Mouse (Mus musculus): Measurements from ENCODE around the gene Rtn4rl2.
"Not testable (repeated sequence)": the region's sequence is repeated elsewhere in the genome, so short reads cannot be mapped to it uniquely, and the experiment has no call there.

Gene Rtn4rl2

GRCm38 (mm10) chr2:84886234-84886731 lies at the start of gene Rtn4rl2:
Gene Rtn4rl2 (minus strand): TSS chr2:84886710.
- DNase-seq = no peak

GRCm38 (mm10) chr2:84935065-84935464 lies 48.6 kb upstream of the Rtn4rl2 start:
- no peak for DNase-seq

GRCm38 (mm10) chr2:84934649-84935007 lies 48.1 kb upstream of the Rtn4rl2 start:
- DNase-seq = no peak

GRCm38 (mm10) chr2:84933992-84934648 lies 47.6 kb upstream of the Rtn4rl2 start:
- no peak for DNase-seq

- no peak for DNase-seq
These were observed 43.7 kb upstream of the Rtn4rl2 start for GRCm38 (mm10) chr2:84930186-84930585.

GRCm38 (mm10) chr2:84919601-84920108 lies 33.1 kb upstream of the Rtn4rl2 start:
- DNase-seq = no peak

- DNase-seq = no peak
These were observed 31.7 kb upstream of the Rtn4rl2 start for GRCm38 (mm10) chr2:84918188-84918587.

- DNase-seq = no peak
These were observed 30.2 kb upstream of the Rtn4rl2 start for GRCm38 (mm10) chr2:84916548-84917320.

GRCm38 (mm10) chr2:84915330-84915729 lies 28.8 kb upstream of the Rtn4rl2 start:
- DNase-seq = no peak

GRCm38 (mm10) chr2:84913881-84914280 lies 27.4 kb upstream of the Rtn4rl2 start:
- DNase-seq = no peak

GRCm38 (mm10) chr2:84912722-84913121 lies 26.2 kb upstream of the Rtn4rl2 start:
- DNase-seq = no peak

GRCm38 (mm10) chr2:84896686-84897085 lies 10.2 kb upstream of the Rtn4rl2 start:
- DNase-seq = not testable (repeated sequence)

- no peak for DNase-seq
These were observed 9.1 kb upstream of the Rtn4rl2 start for GRCm38 (mm10) chr2:84895495-84896198.

GRCm38 (mm10) chr2:84893359-84893758 lies 6.8 kb upstream of the Rtn4rl2 start:
- no peak for DNase-seq

- peak; percentile 65 for DNase-seq
These were observed 3.5 kb upstream of the Rtn4rl2 start for GRCm38 (mm10) chr2:84890045-84890340.

- DNase-seq = no peak
These were observed 3.0 kb upstream of the Rtn4rl2 start for GRCm38 (mm10) chr2:84889316-84890044.

- DNase-seq = no peak
These were observed 2.3 kb upstream of the Rtn4rl2 start for GRCm38 (mm10) chr2:84888657-84889315.

- DNase-seq = no peak
These were observed 1.1 kb upstream of the Rtn4rl2 start for GRCm38 (mm10) chr2:84887411-84888271.

GRCm38 (mm10) chr2:84886821-84887281 lies 341 bp upstream of the Rtn4rl2 start:
- DNase-seq = no peak

- no peak for DNase-seq
These were observed 1.1 kb downstream of the Rtn4rl2 start for GRCm38 (mm10) chr2:84885084-84886055.

All from cerebellum, adult 8-10 months (tissue).